Mouse (Mus musculus) neural tube, embryonic 14.5 days (tissue): Measurements from ENCODE around the gene Lin7a. TPM values are rescaled to one million over a fixed set of nuclear protein-coding genes. Genes with fewer than 3 reads are reported as not detected.

ENCODE experiments used
- ATAC-seq: fragments of 200-750 bp; cut with Nextera tagmentation; 2 replicates; pipeline ENCODE4 v1.8.0; 2017; ENCODE audit warnings: low read depth, mild to moderate bottlenecking, moderate TSS enrichment, moderate library complexity
- H3K27ac ChIP-seq: fragments of 300-500 bp; sonication (generic); 2 replicates; pipeline ENCODE4 v1.5.1; 2014; ENCODE audit warnings: low read depth, mild to moderate bottlenecking, control low read depth, low read length, moderate library complexity, mixed read lengths
- H3K27me3 ChIP-seq: fragments of 300-500 bp; sonication (generic); 2 replicates; pipeline ENCODE4 v1.6.1; 2014; ENCODE audit warnings: low read length; ENCODE audit not compliant: control insufficient read depth, insufficient read depth
- H3K36me3 ChIP-seq: fragments of 300-500 bp; sonication (generic); 2 replicates; pipeline ENCODE4 v1.6.1; 2014; ENCODE audit warnings: low read length, mixed read lengths; ENCODE audit not compliant: control insufficient read depth, insufficient read depth
- H3K4me1 ChIP-seq: fragments of 300-500 bp; sonication (generic); 2 replicates; pipeline ENCODE4 v1.6.1; 2014; ENCODE audit warnings: low read length; ENCODE audit not compliant: control insufficient read depth, insufficient read depth
- H3K4me2 ChIP-seq: fragments of 300-500 bp; sonication (generic); 2 replicates; pipeline ENCODE4 v1.6.1; 2014; ENCODE audit warnings: mild to moderate bottlenecking, low read depth, low read length, control low read depth
- H3K4me3 ChIP-seq: fragments of 300-500 bp; sonication (generic); 2 replicates; pipeline ENCODE4 v1.5.1; 2014; ENCODE audit warnings: low read depth, low read length, control low read depth, mixed read lengths
- H3K9ac ChIP-seq: fragments of 300-500 bp; sonication (generic); replicated peaks from 2 replicates; pipeline ENCODE4 v1.6.1; 2014; ENCODE audit warnings: low read depth, mild to moderate bottlenecking, control low read depth, low read length, mixed read lengths
- H3K9me3 ChIP-seq: fragments of 300-500 bp; sonication (generic); 2 replicates; pipeline ENCODE4 v1.6.1; 2016; ENCODE audit warnings: low read length; ENCODE audit not compliant: control insufficient read depth
- WGBS: fragments of 180-500 bp; shearing (Covaris S2); extraction: QIAGEN DNeasy Blood & Tissue Kit; methylation state at CpG from one replicate; pipeline ENCODE4 v1.1.7; 2014; 5-methylcytosine and 5-hydroxymethylcytosine counted together
- polyA plus RNA-seq: library from polyadenylated mRNA; unstranded; fragments of >200 nt; fragmentation: Nextera tagmentation; extraction: Ambion mirVana; gene quantifications from 2 replicates; pipeline ENCODE4 v1.2.1, GENCODE M21; 2014

The Lin7a gene
- polyA plus RNA-seq, 1 experiment from 2014 or later: 52.4 TPM

DNA sequence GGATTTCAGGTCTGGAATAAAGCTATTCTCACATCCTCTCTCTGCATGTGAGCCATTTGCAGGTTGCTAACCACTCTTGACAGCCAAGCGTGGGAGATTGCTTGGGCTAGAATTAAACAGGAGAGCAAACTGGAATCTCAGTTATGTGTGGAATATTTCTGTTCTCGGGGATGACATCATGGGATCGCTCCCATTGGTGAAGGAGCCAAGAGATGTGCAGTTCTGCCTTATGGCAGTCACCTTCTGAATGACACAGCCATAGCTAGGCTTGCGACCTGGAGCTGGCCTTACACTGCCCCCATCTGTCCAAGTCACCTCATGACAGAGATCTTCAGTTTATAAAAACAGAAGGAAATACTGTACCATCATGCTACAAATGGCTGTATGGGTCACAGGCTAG, 118.0 kb downstream of the Lin7a start:
- Histone ChIP-seq H3K9ac (no peak overlapping the region), H3K36me3 (no peaks in the 10 kb centered on the region), H3K9me3 (no peaks in the 10 kb centered on the region), H3K4me1 (no peaks in the 10 kb centered on the region), H3K27ac (no peak overlapping the region), H3K27me3 (no peaks in the 10 kb centered on the region), H3K4me3 (no peak overlapping the region), H3K4me2 (no peak overlapping the region)
- 55% methylated on average over 4 of the region's 4 CpGs for WGBS
- peak; percentile 90 for ATAC-seq

GRCm38 (mm10) chr10:107405347-107405746, 133.9 kb downstream of the Lin7a start:
- Histone ChIP-seq H3K9ac (no peak overlapping the region), H3K4me2 (no peak overlapping the region), H3K4me1 (no peaks in the 10 kb centered on the region), H3K9me3 (no peaks in the 10 kb centered on the region), H3K4me3 (no peak overlapping the region), H3K36me3 (no peaks in the 10 kb centered on the region), H3K27ac (no peak overlapping the region), H3K27me3 (no peaks in the 10 kb centered on the region)
- no peak for ATAC-seq
- 63% methylated on average over 4 of the region's 4 CpGs for WGBS

- WGBS: 91% methylated on average over 14 of the region's 14 CpGs
- ATAC-seq: no peak
- H3K36me3 ChIP-seq: no peaks in the 10 kb centered on the region
These were observed 146.8 kb downstream of the Lin7a start for GRCm38 (mm10) chr10:107418306-107418705.

DNA sequence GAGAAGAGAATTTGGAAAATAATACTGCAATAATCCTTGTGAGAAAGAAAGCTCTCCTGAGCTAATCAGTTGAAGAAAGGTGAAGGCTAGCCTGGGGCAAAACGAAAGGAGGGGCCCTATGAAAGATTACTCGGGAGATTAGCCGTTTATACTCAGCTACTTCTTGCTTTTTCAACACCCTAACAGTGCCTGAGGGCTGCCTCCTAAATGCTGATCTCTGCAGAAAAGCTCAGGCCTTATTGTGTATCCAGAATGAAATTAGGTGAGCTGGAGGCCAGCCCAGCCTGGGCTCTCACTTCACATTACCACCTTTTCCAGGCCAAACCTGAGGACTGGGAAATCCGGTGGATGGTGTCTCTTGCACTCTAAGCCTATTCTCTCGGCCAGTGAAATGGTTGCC, 165.5 kb downstream of the Lin7a start:
- ATAC-seq: no peak
- Histone ChIP-seq H3K4me3 (no peak overlapping the region), H3K4me2 (no peak overlapping the region), H3K27ac (no peak overlapping the region), H3K4me1 (no peaks in the 10 kb centered on the region), H3K9me3 (no peaks in the 10 kb centered on the region), H3K9ac (no peak overlapping the region), H3K27me3 (no peaks in the 10 kb centered on the region), H3K36me3 (no peaks in the 10 kb centered on the region)
- WGBS: 66% methylated on average over 5 of the region's 5 CpGs

More at GRCm38 (mm10) chr10:107418306-107418705, 146.8 kb downstream of the Lin7a start:
- H3K9me3 ChIP-seq: no peaks in the 10 kb centered on the region
- no peaks in the 10 kb centered on the region for H3K27me3 ChIP-seq
- H3K4me2 ChIP-seq: no peak overlapping the region
- H3K9ac ChIP-seq: no peak overlapping the region
- H3K27ac ChIP-seq: no peak overlapping the region
- H3K4me1 ChIP-seq: no peaks in the 10 kb centered on the region
- H3K4me3 ChIP-seq: no peak overlapping the region

DNA sequence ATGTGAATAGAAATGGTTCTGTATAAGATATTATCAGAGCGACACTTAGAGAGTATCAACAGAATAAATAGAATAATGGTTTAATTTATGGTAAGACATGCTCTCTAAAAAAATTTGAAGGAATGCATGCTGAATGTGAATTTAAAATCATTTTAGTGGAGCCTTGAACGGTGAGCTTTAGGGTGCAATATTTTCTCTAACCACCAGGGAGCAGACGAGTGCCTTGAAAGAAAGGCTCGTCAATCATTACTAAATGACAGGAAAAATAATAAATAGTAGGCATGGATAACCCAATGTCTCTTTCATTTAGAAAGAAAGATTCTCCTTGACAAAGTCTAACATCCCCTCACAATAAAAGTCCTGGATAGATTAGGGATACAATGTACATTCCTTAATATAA, 171.3 kb downstream of the Lin7a start:
- H3K36me3 ChIP-seq: no peaks in the 10 kb centered on the region
- H3K9ac ChIP-seq: no peak overlapping the region
- H3K4me3 ChIP-seq: no peak overlapping the region
- H3K27ac ChIP-seq: no peak overlapping the region
- H3K4me1 ChIP-seq: no peaks in the 10 kb centered on the region
- WGBS: 9% methylated on average over 4 of the region's 4 CpGs
- no peaks in the 10 kb centered on the region for H3K27me3 ChIP-seq
- ATAC-seq: no peak
- no peaks in the 10 kb centered on the region for H3K9me3 ChIP-seq
- H3K4me2 ChIP-seq: no peak overlapping the region

DNA sequence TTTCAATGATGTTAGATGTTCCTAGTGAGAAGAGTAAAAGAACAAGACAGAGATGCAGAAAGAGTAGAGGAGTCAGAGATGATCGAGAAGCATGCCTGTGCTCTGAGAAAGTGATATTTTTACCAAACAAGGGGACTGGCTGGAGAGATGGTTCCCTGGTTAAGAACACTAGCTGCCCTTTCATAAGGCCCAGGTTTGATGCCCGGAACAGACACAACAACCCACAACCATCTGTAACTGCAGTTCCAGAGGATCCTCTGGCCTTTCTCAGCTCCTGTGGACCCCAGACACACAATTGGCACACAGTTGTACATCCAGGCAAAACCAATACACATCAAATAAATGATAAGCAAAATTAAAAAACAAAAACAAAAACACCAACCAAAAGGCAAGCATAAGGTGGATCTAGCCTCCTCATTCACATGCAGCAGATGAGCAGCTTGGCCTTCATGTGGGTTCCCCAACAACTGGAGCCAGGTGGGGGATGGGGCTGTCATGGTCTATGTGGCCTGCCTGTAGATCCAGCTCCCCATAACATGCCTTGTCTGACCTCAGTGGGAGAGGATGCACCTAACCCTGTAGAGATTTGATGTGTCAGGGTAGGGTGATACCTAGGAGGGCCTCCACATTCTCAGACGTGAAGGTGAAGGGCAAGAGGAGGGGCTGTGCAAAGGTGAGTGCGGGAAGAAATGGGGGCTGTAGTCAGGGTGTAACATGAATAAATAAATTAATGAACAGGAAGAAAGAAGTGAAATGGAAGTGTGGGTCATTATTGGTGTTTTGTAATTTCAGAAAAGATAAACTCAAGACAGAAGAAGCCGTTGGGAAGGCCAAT, 178.2 kb downstream of the Lin7a start:
- no peaks in the 10 kb centered on the region for H3K9me3 ChIP-seq
- no peaks in the 10 kb centered on the region for H3K36me3 ChIP-seq
- H3K4me2 ChIP-seq: no peak overlapping the region
- no peak overlapping the region for H3K4me3 ChIP-seq
- WGBS: 89% methylated on average over 5 of the region's 5 CpGs
- H3K4me1 ChIP-seq: no peaks in the 10 kb centered on the region
- H3K27ac ChIP-seq: no peak overlapping the region
- no peaks in the 10 kb centered on the region for H3K27me3 ChIP-seq
- H3K9ac ChIP-seq: no peak overlapping the region
- no peak for ATAC-seq

DNA sequence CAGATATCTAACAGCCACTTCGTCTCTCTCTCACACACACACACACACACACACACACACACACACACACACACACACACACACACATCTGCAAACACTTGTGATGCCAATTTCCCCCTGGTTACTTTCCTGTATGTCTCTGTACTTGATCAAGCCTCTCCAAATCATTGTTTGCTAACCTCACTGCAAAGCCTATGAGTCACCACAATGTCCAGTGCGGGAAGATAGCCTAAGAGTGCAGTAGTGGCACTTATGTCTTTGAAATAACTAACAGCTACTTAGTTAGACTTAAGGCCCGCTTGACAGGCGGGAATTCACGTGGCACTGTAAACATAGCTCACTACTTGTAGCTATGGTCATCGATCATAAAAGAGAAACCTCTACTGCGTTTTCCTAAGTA, 196.3 kb downstream of the Lin7a start:
- H3K9ac ChIP-seq: no peak overlapping the region
- WGBS: 93% methylated on average over 7 of the region's 7 CpGs
- H3K9me3 ChIP-seq: no peaks in the 10 kb centered on the region
- H3K4me2 ChIP-seq: no peak overlapping the region
- H3K27me3 ChIP-seq: no peaks in the 10 kb centered on the region
- H3K4me1 ChIP-seq: no peaks in the 10 kb centered on the region
- no peak overlapping the region for H3K27ac ChIP-seq
- H3K36me3 ChIP-seq: no peaks in the 10 kb centered on the region
- no peak overlapping the region for H3K4me3 ChIP-seq
- no peak for ATAC-seq

Other genes starting within 250 kb of the Lin7a start
- 0.42 and 0.99 TPM in 2 replicates for gene Acss3, start 148.0 kb upstream of the Lin7a start, polyA plus RNA-seq
- 0.13 and 0.16 TPM in 2 replicates for gene Myf5, start 214.4 kb downstream of the Lin7a start, polyA plus RNA-seq
- not detected in 2 replicates for gene Myf6, start 223.1 kb downstream of the Lin7a start, polyA plus RNA-seq